Mouse (Mus musculus) lung, postnatal 10 days (tissue): Measurements from ENCODE around the gene Olfr1466.

Experiments
- DNase-seq: peaks from one replicate; pipeline ENCODE4 v3.0.0; 2021

Olfr1466 gene

GRCm38 (mm10) chr19:13338562-13338961 is at the start of gene Olfr1466:
Gene Olfr1466, plus strand, starts transcription at chr19:13338862.
- DNase-seq: no peak

DNA sequence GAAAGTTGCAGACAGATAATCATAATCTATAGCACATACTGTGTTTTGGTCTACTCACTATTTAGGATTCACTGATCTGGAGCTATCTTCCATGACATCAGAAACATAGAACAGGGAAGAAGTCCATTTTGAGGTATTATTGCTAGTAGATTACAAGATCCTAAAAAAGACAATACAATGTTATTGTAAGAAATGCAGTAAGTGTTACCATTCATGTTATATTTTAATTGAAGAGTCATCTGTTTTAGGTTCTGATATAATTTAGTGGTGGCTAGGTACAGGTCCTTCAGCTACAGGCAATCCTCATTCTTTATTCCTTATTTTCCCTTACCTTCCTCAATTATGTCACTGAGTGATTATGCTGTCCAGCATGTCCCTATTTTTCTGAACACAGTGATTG is 23.2 kb upstream of the Olfr1466 start, which contains the start of gene Olfr1465:
Gene Olfr1465, minus strand, starts transcription at position 101 of the 400 bp plus-strand sequence.
- DNase-seq: no peak

DNA sequence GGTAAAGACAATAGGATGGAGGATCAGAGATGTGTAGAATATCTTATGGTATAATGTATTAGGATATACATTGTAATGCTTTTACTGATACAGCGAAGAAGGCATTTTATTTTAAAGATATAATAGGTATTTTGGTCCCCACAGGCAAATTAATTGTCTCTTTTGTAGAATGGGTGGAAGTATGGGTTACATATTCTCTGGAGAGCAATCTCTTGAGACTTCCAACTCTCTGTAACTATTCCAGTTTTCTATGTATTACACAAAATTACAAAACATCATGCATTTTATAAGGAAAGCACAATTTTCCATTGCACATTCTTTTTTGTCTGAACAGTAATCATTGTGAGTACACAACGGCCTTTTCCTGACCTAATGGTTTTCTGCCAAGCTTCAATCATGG is 23.3 kb downstream of the Olfr1466 start, which contains the start of gene Olfr1467:
Gene Olfr1467, plus strand, starts transcription at position 301 of the 400 bp plus-strand sequence.
- no peak for DNase-seq
